Mouse (Mus musculus) frontal cortex, adult (tissue): ENCODE data around the gene Cisd2.

Experiments used
- ATAC-seq: cut with Nextera tagmentation; 2 replicates; pipeline ENCODE4 v1.9.2; 2017; ENCODE audit warnings: mild to moderate bottlenecking, moderate library complexity, mixed read lengths; ENCODE audit not compliant: low TSS enrichment

The Cisd2 gene

GRCm38 (mm10) chr3:135423608-135424212 lies at the start of gene Cisd2:
Gene Cisd2 (minus strand): TSS chr3:135423925.
- ATAC-seq = peak; percentile 29

DNA sequence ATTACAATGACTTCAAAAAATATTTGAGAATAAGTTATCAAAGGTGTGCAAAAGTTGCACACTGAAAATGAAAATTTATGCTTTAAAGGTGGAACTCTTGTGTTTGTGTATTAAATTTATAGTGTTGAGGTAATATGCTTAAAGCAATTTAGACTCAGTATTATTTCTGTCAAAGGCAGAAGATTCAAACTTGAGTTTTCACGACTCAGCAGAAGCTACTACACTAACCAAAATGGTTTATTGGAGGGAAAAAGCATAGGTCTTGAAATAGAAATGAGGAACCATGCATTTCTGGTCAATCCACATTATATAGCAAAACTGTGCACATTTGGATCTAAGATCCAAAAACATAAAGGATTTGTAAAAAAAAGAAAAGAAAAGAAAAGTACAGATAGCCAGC lies 47.1 kb upstream of the Cisd2 start:
- no peak for ATAC-seq

DNA sequence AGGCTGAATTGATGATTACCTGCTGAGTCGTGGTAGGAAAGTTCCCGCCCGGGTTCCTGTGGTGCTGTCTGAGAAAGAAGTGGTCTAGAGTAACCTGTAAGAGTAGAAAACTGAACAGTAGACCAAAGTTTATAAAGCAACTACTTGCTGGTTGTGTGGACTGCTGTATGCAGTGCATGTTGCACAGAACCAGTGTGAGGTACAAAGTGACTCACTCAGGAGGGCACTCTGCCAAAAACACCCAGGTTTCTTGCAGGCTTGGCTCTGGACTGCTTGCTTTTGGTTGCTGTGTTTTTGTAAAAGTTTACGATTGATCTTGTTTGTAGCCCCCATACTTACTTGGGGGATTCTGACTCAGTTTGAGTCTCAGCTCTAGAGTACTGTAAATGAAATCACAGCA lies 46.2 kb upstream of the Cisd2 start:
- peak; percentile 88 for ATAC-seq

GRCm38 (mm10) chr3:135469146-135469545 lies 45.4 kb upstream of the Cisd2 start:
- ATAC-seq = no peak

GRCm38 (mm10) chr3:135468402-135468801 lies 44.7 kb upstream of the Cisd2 start:
- 0 out of 2 replicates have a peak, but pooled peaks have one; percentile 24 for ATAC-seq

- ATAC-seq = peak; percentile 74
Observed at GRCm38 (mm10) chr3:135458981-135459380, 35.3 kb upstream of the Cisd2 start.

DNA sequence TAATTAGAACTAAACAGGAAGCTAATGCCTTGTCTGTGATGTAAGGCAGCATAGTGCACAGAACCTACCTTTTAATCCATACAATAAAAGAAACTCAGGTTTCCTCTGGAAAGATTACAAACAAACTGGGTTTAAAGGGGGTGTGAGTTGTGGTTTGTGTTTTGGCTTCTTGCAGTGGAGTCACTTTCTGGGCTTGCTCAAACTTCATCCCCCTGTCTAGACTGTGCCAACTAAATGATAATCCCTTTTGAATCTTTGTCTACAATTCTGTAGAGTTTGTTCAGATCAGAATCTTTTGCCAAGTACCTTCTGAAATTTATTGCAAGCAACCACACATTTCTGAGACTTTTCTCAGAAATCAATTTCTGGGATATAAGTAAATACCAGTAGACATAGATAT lies 21.2 kb upstream of the Cisd2 start:
- ATAC-seq = no peak

DNA sequence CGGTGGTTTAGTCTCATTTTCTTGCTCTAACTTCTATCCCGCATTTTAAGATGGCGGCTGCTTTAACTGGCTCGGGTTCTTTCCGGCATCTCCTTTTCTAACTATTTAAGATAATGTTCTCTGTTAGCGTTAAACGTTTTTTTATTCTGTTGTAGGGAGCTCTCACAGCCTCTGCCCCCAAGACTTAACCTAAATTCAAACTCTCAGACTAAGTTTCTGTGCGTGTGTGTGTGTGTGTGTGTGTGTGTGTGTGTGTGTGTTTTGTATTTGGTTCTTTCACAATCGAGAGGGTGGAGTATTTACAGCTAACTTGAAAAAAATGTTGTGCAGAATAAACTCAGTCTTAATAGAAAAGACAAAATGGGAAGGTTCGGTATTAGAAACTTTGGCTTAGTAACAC lies 16.9 kb upstream of the Cisd2 start:
- no peak for ATAC-seq

DNA sequence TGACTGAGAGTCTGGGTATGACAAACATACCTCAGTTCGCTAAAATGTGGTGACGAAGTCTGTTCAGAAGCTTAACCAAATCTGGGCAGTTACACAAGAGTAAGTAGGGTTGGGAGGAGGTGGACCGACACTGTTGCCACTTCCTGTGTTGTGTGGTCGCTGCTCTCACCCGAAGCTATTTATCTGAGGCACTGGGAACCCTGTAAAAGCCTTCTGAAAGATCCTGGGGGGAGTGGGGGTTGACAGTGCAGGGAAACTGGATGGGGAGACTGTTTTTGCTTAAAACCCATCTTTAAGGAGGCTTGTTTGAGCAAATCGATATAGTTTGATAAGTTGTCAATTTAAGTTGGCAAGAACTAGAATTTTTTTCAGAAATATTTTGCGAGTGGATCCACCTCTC lies 16.5 kb upstream of the Cisd2 start:
- no peak for ATAC-seq

- no peak for ATAC-seq
Observed at GRCm38 (mm10) chr3:135439651-135440050, 15.9 kb upstream of the Cisd2 start.

DNA sequence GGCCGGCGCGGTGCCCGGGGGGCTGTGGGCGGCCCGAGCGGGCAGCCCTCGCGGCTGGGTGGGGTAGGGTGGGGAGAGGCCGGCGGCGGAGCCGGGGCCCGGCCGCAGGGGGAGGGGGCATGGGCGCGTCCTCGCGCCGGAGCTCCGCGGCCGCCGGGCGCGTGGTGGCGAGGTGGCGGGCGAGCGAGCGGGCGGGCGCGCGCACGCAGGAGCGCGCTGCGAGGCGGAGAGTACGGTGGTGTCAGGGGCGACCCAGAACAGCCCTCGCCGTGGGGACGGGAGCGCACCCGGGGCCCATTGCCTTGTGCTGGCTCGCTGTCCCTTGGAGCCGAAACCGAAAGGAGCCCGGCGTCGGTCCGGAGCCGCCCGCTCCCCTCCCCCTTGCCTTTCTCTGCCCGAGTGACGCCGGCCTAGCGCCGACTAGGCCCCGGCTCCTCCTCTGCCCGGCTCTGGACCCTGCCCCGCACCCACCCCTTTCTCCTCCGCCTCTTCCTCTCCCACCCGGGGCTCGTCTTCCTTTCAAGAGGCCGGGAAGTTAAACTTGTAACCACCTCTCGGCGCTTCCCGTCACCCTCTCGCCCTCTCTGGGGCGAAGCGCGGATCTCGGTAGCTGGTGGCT lies 15.3 kb upstream of the Cisd2 start:
- ATAC-seq = peak; percentile 43

- peak; percentile 35 for ATAC-seq
Observed at GRCm38 (mm10) chr3:135438531-135438912, 14.8 kb upstream of the Cisd2 start.

DNA sequence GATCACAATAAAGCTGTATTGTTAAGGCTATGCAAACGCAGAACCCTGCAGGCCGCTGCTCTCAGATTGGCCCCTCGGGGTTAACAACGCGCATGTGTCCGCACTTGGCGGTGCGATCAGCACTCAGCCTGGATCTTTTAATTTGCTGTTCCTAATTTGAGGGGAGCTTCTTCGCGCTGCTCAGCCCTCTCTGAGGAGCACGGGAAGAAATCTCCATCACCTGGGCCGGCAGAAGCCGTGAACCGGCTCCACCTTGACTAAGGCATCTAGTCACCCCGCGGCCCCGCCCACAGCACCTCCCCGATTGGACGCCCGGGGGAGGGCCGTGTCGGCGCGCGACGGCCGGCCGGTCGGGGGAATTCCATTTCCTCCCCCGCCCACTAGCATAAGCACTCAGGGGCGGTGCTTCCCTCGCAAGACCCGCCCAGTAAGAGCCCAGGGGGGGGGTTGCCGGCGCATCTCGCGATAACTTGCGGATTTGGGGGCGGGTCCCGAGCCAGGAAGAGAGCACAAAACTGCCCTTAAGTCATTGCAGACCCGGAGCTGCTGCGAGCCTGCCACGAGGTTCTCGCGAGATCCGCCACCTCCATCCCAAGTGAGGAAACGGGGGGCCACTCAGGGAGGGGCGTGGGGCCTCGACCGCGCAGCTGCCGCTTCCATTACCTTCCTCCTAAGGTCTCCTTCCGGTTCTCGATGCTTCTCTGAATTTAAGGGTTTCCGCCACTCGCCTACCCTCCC lies 14.2 kb upstream of the Cisd2 start, which contains the start of gene Ube2d3:
TSS of gene Ube2d3 (plus strand) at position 392 of the 738 bp plus-strand sequence.
- peak; percentile 86 for ATAC-seq

- no peak for ATAC-seq
Observed at GRCm38 (mm10) chr3:135436901-135437616, 13.3 kb upstream of the Cisd2 start.

GRCm38 (mm10) chr3:135422856-135423607 lies 693 bp downstream of the Cisd2 start:
- peak; percentile 94 for ATAC-seq

GRCm38 (mm10) chr3:135422232-135422855 lies 1.4 kb downstream of the Cisd2 start:
- 0 out of 2 replicates have a peak, but pooled peaks have one; percentile 0 for ATAC-seq

DNA sequence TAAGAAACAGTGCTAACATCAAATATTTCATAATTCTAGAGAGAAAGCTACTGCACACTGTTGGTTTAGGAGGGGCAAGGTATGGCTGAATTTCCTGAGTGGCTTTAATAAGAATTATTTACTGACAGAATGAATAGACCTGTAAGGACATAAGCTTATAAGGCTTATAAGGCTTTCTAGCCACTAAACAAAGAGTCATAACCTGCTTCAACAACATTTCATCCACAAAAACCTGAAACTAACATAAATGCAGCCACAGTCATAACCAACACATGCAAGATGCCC lies 2.5 kb downstream of the Cisd2 start:
- ATAC-seq = no peak

DNA sequence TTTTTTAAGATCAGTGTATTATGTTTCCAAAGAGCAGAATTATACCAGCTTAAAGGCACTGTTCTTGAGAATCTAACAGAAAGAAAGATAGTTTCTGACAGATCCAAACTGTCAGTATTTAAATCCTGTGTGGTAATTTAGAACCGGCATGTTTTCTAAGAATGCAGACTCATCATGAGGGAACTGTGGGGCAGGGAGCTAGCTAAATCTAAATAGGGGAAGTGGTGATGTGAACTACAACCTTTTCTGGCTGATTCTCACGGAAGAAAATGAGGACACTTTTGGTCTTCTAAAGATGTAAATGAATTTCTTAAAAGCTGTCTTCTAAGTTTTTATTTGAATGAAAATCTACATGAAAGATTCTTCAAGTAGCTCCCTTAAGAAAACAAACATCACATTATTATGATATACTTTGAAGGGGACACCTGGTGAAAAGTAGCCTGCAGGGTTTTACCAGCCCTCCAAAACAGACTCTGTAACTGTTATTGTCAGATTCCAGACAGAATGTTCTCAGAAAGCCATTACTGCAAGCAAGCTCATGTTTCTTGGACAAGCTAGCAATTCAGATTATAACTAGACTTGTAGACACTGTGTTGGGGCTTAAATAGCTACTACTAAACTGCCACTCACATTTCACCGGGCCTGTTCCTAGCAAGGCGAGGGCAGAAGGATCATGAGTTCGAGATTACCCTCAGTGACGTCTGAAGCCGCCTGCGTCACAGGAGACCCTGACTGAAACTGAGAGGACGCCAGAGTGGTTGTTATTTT lies 3.0 kb downstream of the Cisd2 start:
- no peak for ATAC-seq

DNA sequence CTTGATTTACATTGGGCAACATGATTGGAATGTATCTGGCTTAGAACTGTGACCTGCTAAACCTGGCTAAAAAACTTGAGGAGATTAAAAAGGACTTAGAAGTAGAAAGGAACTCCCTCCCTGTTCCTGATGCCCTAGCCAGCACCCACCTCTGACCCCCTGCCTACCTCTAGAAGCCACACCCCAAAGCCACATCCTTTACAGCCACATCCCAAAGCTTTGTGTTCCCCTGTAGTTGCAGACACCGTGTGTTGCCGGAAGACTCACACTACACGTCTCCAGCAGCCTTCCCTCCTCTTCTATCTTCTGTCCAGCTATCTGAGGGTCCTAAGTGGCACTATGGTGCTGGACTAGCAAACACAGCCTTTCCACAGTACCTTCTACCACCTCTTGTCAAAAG lies 5.9 kb downstream of the Cisd2 start:
- ATAC-seq = no peak

GRCm38 (mm10) chr3:135417245-135417644 lies 6.5 kb downstream of the Cisd2 start:
- ATAC-seq = no peak

- ATAC-seq = no peak
Observed at GRCm38 (mm10) chr3:135411824-135412223, 11.9 kb downstream of the Cisd2 start.
